Mouse (Mus musculus): Measurements from ENCODE around the gene Chuk. TPM values are rescaled to one million over a fixed set of nuclear protein-coding genes. Genes with fewer than 3 reads are reported as not detected.

Gene Chuk
- total RNA-seq (2012; rRNA removed) = 52.9 and 57.4 TPM in 2 replicates

DNA sequence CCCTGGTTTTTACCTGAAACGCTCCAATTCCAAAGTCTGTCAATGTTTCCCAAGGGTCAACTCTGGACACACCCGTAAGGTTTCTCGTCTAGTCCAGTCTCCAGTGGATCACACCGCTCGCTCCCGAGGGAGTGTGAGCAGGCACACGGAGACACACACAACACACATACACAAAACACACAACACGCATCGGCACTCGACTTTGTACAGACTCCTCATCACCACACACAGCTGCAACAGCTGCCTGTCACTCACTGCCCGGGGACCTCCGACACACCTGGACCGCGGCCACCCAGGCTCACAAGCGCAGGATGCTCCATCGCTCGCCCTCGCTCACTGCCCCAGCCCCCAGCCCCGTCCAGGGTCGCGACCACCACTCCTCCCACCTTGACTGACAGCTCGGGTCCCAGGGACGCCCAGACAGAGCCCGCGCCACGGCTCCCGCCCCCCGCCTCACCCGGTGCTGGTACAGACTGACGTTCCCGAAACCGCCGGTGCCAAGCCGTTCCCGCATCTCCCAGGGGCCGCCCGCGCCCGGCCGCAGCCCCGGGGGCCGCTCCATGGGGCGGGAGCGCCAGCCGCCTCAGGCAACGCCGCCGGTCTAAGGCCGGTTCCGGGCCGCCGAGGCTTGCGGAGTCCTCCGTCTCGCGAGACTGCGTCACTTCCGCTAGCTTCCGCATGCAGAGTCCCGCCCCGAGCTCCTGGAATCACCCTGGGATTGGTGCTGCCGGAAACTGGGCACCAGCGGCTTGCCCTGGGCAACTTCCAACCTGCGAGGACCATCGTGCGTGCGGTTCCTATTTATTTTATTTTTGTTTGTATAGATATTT is at the start of gene Chuk:
Chuk (minus strand) TSS at position 650 of the 830 bp plus-strand sequence.
- TF ChIP-seq ZNF384 (IDR thresholded peaks at IDR 0.05; ENCODE audit: low read depth, low read length) (no peak), HCFC1 (IDR thresholded peaks at IDR 0.05; ENCODE audit: borderline replicate concordance, insufficient read depth, low read length) (no peak; the same call in 1 of the 2 replicates), CHD2 (IDR thresholded peaks at IDR 0.05; ENCODE audit: low read depth, low read length) (peak; percentile 98), ZC3H11A (IDR thresholded peaks at IDR 0.05; ENCODE audit: borderline replicate concordance, low read depth, low read length) (no peak), MAFK (IDR thresholded peaks at IDR 0.05; ENCODE audit: insufficient read depth, low read depth, low read length) (no peak)
- H3K9ac ChIP-seq (ENCODE audit: insufficient read depth, low read depth, low read length, poor library complexity, severe bottlenecking) = peak within 1 kb of the TSS; percentile 96
- H3K4me1 ChIP-seq (ENCODE audit: control insufficient read depth in 2 of 2, insufficient read depth in 2 of 2, low read length in 2 of 2, poor library complexity in 1 of 2) = peaks cover 2% of the 10 kb centered on the region in 2 experiments; a peak in 1 of 4 replicates
- H3K27ac ChIP-seq (ENCODE audit: insufficient read depth, low read depth, low read length, poor library complexity, severe bottlenecking) = no peak within 1 kb of the TSS; the same call in 1 of the 2 replicates
- peak within 1 kb of the TSS; percentile 78 to 91 for H3K4me3 ChIP-seq (ENCODE audit: insufficient read depth in 1 of 2, low read depth in 1 of 2, low read length in 2 of 2, poor library complexity in 1 of 2, severe bottlenecking in 1 of 2)
- DNase-seq (ENCODE audit: low read depth, low spot score) = peak; percentile 86
- peaks cover 10% of the 10 kb centered on the region for H3K36me3 ChIP-seq (ENCODE audit: control insufficient read depth, insufficient read depth, low read length, poor library complexity, severe bottlenecking)
- H3K9me3 ChIP-seq (ENCODE audit: control insufficient read depth, insufficient read depth, low read depth, low read length) = no peaks in the 10 kb centered on the region
- in situ Hi-C loops (cut with MboI; ENCODE audit: low sequenced_read_pairs in 2 of 2, unreplicated experiment in 2 of 2) = no loop called here

DNA sequence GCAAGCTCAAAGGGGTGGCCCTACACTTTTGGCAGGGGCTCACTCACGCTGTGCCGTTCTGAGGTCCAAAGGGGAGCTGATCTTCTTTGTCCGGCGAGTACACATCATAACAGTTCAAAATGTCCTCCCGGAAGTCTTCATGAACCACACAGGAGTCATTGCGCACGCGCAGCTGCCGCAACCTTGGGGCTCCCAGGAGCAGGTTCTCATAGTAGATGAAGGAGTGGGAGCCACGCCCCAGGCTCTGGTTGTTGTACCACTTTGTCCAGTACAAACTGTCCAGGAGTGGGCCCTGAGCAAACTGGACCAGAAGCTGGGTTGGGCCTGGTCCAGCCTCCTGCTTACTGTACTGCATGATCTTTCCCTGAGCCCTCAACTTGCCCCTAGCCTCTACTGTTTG is 49.7 kb upstream of the Chuk start:
- no peak for TF ChIP-seq ZNF384 (IDR thresholded peaks at IDR 0.05; ENCODE audit: low read depth, low read length)
- TF ChIP-seq HCFC1 (IDR thresholded peaks at IDR 0.05; ENCODE audit: borderline replicate concordance, insufficient read depth, low read length) = no peak
- TF ChIP-seq CHD2 (IDR thresholded peaks at IDR 0.05; ENCODE audit: low read depth, low read length) = no peak
- TF ChIP-seq MAFK (IDR thresholded peaks at IDR 0.05; ENCODE audit: insufficient read depth, low read depth, low read length) = no peak
- TF ChIP-seq ZC3H11A (IDR thresholded peaks at IDR 0.05; ENCODE audit: borderline replicate concordance, low read depth, low read length) = no peak
- no peak for DNase-seq (ENCODE audit: low read depth, low spot score)
- in situ Hi-C loops (cut with MboI; ENCODE audit: low sequenced_read_pairs in 2 of 2, unreplicated experiment in 2 of 2) = no loop called here

DNA sequence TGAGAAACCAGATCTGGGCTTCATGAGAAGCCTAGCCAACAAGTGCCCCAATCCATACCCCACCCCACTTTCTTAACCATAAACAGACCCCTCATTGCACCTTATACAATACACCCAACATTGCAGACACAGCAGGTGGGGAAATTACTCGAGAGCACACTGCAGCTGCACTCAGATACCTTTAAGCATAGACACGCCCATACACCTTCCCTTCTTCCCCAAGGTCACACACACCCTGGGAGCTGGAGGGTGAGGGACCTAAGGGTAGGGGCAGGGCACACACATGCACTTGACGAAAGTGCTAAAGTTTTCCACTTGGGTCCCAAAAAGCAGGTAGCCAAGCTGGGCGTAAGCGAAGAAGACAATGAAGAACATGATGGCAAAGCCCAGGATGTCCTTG is 46.5 kb upstream of the Chuk start:
- in situ Hi-C loops (cut with MboI; ENCODE audit: low sequenced_read_pairs in 2 of 2, unreplicated experiment in 2 of 2) = no loop called here
- no peak overlapping the region for H3K9ac ChIP-seq (ENCODE audit: insufficient read depth, low read depth, low read length, poor library complexity, severe bottlenecking)
- peaks cover 0 to 9% of the 10 kb centered on the region in 2 experiments; a peak in 2 of 4 replicates for H3K4me1 ChIP-seq (ENCODE audit: control insufficient read depth in 2 of 2, insufficient read depth in 2 of 2, low read length in 2 of 2, poor library complexity in 1 of 2)
- H3K9me3 ChIP-seq (ENCODE audit: control insufficient read depth, insufficient read depth, low read depth, low read length) = no peaks in the 10 kb centered on the region
- no peak for DNase-seq (ENCODE audit: low read depth, low spot score)
- H3K27ac ChIP-seq (ENCODE audit: insufficient read depth, low read depth, low read length, poor library complexity, severe bottlenecking) = no peak overlapping the region
- TF ChIP-seq HCFC1 (IDR thresholded peaks at IDR 0.05; ENCODE audit: borderline replicate concordance, insufficient read depth, low read length) (no peak), CHD2 (IDR thresholded peaks at IDR 0.05; ENCODE audit: low read depth, low read length) (no peak), MAFK (IDR thresholded peaks at IDR 0.05; ENCODE audit: insufficient read depth, low read depth, low read length) (no peak), ZNF384 (IDR thresholded peaks at IDR 0.05; ENCODE audit: low read depth, low read length) (no peak), ZC3H11A (IDR thresholded peaks at IDR 0.05; ENCODE audit: borderline replicate concordance, low read depth, low read length) (no peak)
- H3K36me3 ChIP-seq (ENCODE audit: control insufficient read depth, insufficient read depth, low read length, poor library complexity, severe bottlenecking) = no peaks in the 10 kb centered on the region
- no peak overlapping the region for H3K4me3 ChIP-seq (ENCODE audit: insufficient read depth in 1 of 2, low read depth in 1 of 2, low read length in 2 of 2, poor library complexity in 1 of 2, severe bottlenecking in 1 of 2)

More for the DNA sequence above, 49.7 kb upstream of the Chuk start:
- H3K36me3 ChIP-seq (ENCODE audit: control insufficient read depth, insufficient read depth, low read length, poor library complexity, severe bottlenecking) = no peaks in the 10 kb centered on the region
- no peak overlapping the region for H3K4me3 ChIP-seq (ENCODE audit: insufficient read depth in 1 of 2, low read depth in 1 of 2, low read length in 2 of 2, poor library complexity in 1 of 2, severe bottlenecking in 1 of 2)
- H3K9ac ChIP-seq (ENCODE audit: insufficient read depth, low read depth, low read length, poor library complexity, severe bottlenecking) = no peak overlapping the region
- H3K27ac ChIP-seq (ENCODE audit: insufficient read depth, low read depth, low read length, poor library complexity, severe bottlenecking) = no peak overlapping the region
- H3K9me3 ChIP-seq (ENCODE audit: control insufficient read depth, insufficient read depth, low read depth, low read length) = no peaks in the 10 kb centered on the region
- peaks cover 0 to 9% of the 10 kb centered on the region in 2 experiments; a peak in 2 of 4 replicates for H3K4me1 ChIP-seq (ENCODE audit: control insufficient read depth in 2 of 2, insufficient read depth in 2 of 2, low read length in 2 of 2, poor library complexity in 1 of 2)

DNA sequence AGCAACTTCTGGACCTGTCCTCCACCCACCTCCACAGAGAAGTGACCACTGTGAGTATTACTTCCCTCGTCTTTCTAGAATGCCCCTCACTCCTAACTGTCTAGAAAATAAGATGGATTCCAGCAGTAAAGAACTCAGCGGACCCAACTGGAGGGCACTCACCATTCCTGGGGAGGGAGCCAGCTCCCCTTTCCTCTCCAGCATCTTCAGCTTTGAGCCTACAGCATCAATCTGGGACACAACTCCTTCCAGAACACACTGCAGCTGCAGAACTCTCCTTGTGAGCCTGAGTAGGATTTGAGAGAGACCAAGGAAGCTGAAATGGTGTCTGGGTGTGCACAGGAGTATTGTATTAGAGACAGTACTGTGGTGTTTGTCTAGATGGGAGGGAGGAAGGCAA is 41.7 kb upstream of the Chuk start:
- in situ Hi-C loops (cut with MboI; ENCODE audit: low sequenced_read_pairs in 2 of 2, unreplicated experiment in 2 of 2) = no loop called here

More for the DNA sequence above, 41.7 kb upstream of the Chuk start:
- no peaks in the 10 kb centered on the region for H3K9me3 ChIP-seq (ENCODE audit: control insufficient read depth, insufficient read depth, low read depth, low read length)
- H3K4me1 ChIP-seq (ENCODE audit: control insufficient read depth in 2 of 2, insufficient read depth in 2 of 2, low read length in 2 of 2, poor library complexity in 1 of 2) = peaks cover 0 to 7% of the 10 kb centered on the region in 2 experiments; a peak in 2 of 4 replicates
- DNase-seq (ENCODE audit: low read depth, low spot score) = no peak
- H3K4me3 ChIP-seq (ENCODE audit: insufficient read depth in 1 of 2, low read depth in 1 of 2, low read length in 2 of 2, poor library complexity in 1 of 2, severe bottlenecking in 1 of 2) = no peak overlapping the region
- peaks cover 3% of the 10 kb centered on the region; the same call in 1 of the 2 replicates for H3K36me3 ChIP-seq (ENCODE audit: control insufficient read depth, insufficient read depth, low read length, poor library complexity, severe bottlenecking)
- no peak for TF ChIP-seq CHD2 (IDR thresholded peaks at IDR 0.05; ENCODE audit: low read depth, low read length)
- no peak for TF ChIP-seq MAFK (IDR thresholded peaks at IDR 0.05; ENCODE audit: insufficient read depth, low read depth, low read length)
- TF ChIP-seq HCFC1 (IDR thresholded peaks at IDR 0.05; ENCODE audit: borderline replicate concordance, insufficient read depth, low read length) = no peak
- no peak for TF ChIP-seq ZC3H11A (IDR thresholded peaks at IDR 0.05; ENCODE audit: borderline replicate concordance, low read depth, low read length)
- TF ChIP-seq ZNF384 (IDR thresholded peaks at IDR 0.05; ENCODE audit: low read depth, low read length) = no peak
- H3K27ac ChIP-seq (ENCODE audit: insufficient read depth, low read depth, low read length, poor library complexity, severe bottlenecking) = no peak overlapping the region
- no peak overlapping the region for H3K9ac ChIP-seq (ENCODE audit: insufficient read depth, low read depth, low read length, poor library complexity, severe bottlenecking)
